Mouse (Mus musculus) lung, adult 18-20 months (tissue): ENCODE measurements at regions not wholly inside any gene's neighbourhood (a gene's known extent, or its start where the extent isn't known, plus 50 kb on each side); places are given as distances from the start of the nearest gene placed in this dataset.

Experiments used
- DNase-seq, 2 experiments: peaks; one replicate each; pipeline ENCODE4 v3.0.0; 2022; ENCODE audit warnings: mixed read lengths in 2 of 2

DNA sequence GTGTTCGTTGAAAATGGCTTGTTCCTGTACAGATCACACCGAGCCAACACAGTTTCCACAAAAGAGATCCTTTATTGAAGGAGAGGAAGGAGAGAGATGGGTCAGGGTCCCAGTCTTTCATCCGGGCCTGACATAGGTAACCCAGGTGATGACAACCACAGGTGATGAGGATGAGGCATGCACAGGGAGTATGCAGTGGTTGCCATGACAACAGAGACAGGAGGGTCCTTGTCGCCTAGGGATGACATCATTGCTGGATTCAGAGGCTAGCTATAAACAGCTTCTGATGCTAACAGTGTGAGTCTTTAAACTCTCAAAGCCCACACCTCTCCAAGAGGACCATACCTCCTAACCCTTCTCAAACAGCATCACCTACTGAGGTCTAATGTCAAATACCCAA is 327.0 kb upstream of the Prox1 start:
- DNase-seq, result no peak

- DNase-seq, result no peak
These were observed 325.4 kb upstream of the Prox1 start for GRCm38 (mm10) chr1:190495741-190496520.

DNA sequence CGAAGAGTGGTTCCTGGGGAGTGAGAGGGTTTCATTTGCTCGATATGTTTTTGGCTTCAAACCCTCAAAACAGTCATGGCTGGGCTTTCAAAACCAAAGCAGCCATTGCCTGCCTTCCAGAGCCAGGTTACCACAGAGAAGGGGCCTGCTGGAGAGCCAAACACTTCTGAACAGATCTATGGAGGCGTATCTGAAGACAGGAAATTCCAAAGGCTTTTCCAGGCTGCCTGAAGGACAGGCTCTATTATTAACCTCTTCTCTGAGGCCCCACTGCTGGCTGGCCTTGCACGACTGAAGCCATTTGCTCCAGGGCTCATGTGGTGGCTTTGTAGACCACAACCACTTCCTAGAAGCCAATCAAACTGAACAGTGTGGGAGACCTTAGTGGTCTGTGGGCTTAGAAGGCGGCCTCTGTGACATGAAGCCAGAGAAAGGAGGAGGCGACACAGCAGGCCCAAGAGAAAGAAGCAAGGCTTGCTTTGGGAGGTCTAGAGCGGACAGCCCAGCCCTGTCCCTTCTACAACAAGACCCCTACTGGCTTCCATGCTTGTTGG is 316.1 kb upstream of the Prox1 start:
- no peak for DNase-seq

DNA sequence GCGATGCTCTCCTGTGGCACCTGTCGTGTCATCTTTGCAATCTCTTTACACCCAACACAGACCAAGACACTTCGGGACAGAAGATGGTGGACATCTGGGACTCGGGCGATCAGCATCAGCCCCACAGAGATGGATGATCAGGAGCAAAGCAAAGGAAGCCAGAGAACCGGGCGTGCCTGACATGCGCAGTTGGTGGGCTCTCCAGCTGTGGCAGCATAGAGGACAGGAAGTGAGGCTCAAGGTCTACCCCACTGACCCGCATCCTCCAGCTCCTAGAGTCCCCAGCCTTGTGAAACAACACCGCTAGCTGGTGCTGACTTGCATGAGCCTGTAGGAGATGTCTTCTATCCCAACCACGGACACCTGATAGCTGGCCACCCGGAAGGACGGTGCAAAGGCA is 312.9 kb upstream of the Prox1 start:
- DNase-seq, result no peak

GRCm38 (mm10) chr1:190481071-190481470 is 310.6 kb upstream of the Prox1 start:
- DNase-seq, result no peak

DNA sequence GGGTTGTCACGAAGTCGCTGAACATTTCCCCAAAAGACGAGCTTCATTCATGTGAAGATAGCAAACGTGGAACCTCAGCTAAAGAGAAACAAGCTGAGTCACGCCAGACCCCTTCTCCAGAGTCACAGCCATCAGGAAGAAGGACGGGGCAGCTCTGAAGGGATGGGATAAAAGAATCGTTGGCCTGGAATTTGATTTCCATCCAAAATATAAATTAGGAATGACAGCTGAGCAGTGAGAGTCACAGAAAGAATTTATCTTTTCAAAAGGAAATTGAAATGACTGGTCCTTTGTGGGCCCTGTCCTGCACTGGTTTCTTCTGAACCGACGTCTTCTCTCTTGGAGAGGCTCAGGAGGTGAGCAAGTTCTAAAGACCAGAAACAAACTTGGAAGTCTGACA is 310.1 kb upstream of the Prox1 start:
- no peak for DNase-seq

DNA sequence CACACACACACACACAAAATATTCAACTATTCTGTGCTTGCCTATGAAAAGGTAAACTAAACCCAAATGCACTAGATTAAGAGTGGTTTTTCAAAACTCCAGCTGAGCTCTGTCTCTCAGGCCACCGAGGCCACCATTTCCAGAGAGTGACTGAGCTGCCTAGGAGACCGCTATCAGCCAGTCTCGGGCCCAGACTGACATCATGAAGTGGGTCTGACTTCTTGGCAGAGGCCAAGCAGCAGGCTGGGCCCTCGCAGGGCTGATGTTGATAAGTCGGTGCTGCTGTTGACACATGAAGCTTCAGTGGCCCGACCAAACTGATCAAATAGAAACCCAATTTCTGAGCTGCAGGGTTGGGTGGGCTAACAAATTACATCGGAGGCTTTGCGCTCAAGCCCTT is 302.2 kb upstream of the Prox1 start:
- DNase-seq, result no peak

- no peak for DNase-seq
These were observed 299.8 kb upstream of the Prox1 start for GRCm38 (mm10) chr1:190470336-190470735.

DNA sequence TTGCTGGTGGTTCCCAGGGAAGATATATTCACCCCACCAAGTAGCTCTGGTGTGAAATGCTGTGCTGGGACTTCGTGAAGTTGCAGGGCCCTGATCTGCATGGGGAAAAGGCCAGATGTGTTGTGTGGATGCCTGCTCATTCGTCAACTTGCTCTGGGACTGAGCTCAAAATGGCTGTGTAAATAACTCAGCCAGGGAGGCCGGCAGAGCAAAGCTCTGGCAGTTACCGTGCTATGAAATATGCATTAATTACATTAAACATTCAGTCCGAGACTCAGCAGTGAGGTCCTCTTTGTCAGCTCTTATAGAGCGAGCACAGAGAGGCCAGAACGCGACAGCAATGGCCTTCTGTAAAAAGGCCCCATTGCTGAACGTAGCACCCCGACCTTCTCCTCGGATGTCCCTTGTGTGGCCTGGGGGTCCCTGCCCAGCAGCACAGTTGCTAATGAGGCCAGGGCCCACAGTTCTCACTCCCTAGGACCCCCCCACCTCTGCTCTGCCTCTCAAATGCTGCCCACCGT is 287.1 kb upstream of the Prox1 start:
- DNase-seq, result no peak

- no peak for DNase-seq
These were observed 283.0 kb upstream of the Prox1 start for GRCm38 (mm10) chr1:190453549-190453948.

DNA sequence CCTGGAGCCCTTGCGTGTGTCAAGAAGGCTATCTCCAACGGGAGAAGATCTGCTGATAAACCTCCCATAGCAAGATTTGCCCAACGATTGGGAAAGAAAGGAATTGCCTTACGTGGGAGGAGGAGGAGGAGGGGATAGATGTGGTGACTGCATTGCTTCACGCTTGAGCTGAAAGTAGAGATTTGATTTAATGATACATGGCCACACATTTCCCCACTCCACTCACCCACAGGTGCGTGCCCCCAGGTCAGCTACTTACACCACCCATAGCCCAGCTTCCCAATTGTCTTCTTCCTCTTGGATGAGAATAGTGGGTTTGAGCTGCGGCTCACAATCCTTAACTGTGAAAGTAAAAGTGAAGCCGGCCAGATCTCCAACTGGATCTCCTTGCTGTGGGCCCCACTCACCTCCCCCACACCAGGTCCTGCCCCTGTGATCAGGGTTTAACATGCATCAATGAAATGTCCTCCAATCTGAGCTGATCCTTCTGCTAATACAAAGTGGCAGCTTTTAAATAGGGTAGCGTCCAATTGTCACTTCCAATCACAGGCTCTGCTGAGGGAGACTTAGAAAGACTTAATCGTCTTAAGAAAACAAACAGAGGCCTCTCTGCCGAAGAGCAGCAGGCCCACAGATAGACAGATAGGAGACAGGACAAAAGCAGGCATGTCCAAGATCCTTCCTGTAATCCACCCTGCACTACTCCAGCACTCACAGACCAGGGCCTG is 281.8 kb upstream of the Prox1 start:
- DNase-seq, result no peak

- DNase-seq, result no peak
These were observed 277.7 kb upstream of the Prox1 start for GRCm38 (mm10) chr1:190448263-190448662.

DNA sequence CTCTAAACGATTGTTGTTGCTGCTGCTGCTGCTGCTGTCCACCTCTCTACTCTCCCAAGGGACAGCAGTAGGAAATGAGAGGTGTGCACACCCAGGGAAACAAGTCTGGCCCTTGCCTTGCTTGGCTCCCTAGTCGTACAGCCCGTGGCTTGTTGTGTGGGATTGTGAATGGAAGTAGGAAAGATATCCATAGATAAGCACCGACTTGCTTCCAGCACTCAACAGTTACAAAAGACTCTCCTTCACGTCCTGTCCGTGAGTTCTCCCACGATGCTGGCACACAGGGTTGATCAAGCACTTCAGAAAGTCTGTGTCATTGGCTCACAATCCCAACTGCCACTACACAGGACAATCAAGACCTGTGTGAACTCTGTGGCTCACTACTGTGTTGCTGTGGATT is 276.7 kb upstream of the Prox1 start:
- no peak for DNase-seq

DNA sequence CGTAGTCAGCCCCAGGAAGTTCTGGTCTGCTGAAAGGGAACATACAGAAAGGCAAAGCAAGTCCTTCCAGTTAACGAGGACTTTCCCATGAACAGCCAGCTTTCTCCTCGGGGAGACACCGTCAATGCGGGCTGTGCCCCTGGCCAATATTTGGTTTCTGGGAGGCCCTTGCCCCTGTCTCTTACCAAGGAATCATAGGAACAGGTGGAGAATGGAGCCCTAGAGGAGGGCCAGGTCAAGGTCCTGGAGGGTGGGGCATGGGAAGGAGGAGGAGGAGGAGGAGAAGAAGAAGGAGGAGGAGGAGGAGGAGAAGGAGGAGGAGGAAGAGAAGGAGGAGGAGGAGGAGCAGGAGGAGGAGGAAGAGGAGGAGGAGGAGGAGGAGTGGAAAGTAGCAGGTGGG is 276.2 kb upstream of the Prox1 start:
- no peak for DNase-seq

DNA sequence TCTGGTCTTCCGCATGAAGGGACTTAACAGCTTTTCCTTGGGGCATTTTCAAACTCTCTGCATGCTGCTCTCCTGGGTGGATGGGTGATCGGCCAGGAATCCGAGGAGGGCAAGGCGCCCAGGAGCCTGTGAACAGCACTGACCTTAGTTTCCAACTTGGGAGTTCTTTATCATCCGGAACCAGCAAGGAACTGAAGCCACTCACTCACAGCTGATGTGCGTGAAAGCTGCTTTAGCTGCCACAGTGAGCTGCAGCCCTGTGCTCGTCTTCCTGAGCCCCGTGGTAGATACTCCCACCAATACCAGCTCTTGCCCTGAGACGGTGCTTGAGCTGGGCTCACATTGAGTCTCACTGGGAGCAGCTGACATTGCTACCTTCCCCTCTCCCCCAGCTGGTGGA is 273.9 kb upstream of the Prox1 start:
- no peak for DNase-seq

DNA sequence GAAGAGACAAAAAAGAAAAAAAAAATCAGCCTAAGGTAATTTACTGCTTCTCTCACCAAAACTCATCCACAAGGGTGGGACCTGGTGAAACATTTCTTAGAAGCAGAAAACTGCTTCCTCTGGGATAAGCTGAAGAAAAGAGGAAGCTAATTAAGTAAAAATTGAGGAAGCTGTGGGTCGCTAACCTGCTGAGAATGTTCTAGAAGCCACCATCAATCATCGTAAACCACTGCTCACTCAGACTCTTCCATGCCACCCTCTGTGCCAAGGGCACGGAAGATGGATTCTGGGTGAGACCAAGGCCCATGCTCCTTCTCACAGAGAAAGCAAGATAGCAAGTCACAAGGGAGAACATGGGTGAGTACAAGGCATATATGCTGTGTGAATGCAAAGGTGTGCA is 272.7 kb upstream of the Prox1 start:
- no peak for DNase-seq

GRCm38 (mm10) chr1:190442166-190442565 is 271.7 kb upstream of the Prox1 start:
- no peak for DNase-seq

DNA sequence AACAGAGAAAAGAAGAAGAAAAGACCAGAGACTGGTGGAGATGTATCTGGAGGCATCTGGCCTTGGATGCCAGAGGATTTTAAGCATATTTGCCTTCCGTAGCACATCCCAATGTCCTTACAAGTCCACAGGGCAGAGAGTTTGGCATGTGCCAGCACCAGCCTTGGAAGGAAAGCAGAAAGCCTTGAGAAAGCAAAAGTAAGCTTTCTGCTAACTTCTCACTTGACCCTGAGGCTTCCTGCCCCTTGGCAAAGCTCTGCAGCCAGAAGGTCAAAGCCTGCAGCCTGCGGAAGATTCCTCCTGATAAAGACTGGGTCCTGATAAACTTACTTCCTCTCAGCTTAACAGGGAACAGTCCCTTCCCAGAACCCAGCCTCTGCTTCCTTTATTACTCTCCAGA is 268.3 kb upstream of the Prox1 start:
- DNase-seq, result no peak

- no peak for DNase-seq
These were observed 252.4 kb upstream of the Prox1 start for GRCm38 (mm10) chr1:190422874-190423273.

DNA sequence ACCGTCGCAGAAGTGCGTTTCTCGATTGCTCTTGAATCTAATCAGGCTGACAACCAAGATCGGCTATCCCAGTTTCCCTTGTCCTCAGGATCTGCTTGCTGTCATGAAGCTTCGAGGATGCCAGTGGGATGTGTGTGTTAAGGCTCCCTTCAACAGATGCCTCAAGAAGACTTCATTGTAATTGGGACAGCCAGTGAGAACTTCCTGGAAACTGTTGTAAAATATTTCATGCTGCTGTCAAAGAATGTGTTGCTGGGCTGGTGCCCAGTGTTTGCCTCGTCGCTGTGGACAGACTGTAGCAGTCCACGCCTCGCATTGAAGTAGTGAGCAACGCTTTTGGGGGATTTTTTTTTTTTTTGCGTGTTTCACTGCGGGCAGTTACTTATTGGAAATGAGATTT is 249.2 kb upstream of the Prox1 start:
- DNase-seq, result peak in 1 of 2 experiments; percentile 4

DNA sequence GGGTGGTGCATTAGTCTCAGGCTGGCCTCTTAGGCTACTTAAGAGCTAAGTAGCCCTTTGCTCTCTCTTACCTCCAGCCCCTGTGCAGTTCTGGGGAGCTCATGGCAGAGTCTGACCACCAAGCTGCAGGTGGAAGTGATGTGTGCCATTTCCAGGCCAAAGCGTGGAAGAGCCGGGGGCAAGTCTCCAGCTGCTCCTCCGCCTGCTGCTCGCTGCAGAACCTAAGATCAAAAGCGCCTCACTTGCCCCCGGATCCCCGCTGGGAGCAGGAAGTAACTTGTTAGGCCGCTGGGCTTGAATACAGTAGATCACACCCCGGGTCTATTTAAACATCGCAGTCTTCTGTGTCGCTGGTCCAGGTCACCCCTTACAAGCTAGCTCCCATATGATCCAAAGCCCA is 246.8 kb upstream of the Prox1 start:
- DNase-seq, result no peak

GRCm38 (mm10) chr1:190411756-190412155 is 241.2 kb upstream of the Prox1 start:
- DNase-seq, result no peak

DNA sequence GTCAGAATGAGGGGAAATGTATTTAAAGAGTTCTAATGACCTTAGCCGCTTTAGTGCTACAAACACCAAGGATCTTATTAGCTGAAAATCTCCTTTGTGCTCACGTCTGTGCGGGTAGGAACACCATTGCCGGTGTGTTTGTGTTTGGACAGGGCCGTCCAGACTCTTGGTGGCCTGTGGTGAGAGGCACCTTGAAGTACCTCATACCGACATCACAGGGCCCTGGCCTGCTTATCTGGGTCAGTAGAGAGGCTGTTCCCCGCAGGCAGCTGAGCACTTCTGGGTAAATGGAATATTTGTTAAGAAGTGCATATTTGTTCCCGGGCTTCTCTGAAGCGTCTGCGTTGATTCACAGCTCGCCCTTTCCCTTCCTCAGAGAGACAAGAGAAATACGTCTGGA is 232.8 kb upstream of the Prox1 start:
- peak in 1 of 2 experiments; percentile 13 for DNase-seq

DNA sequence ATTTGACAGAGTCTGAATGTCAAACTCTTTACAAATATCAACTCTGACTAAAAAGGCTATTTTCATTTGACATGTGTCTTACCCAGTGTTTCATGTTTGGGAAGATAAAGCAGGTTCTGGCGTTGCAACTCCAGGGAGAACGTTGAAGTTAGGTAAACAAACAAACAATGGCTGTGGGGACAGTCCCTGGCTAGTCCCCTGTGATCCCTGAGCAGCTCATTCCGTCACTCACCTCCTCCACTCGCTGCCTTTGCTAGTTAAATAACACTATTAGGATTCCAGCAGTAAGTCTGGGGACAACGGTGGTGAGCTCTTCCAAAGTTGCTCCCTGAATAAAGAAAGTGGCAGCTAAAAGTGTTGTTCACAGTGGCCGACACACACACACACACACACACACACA is 227.8 kb upstream of the Prox1 start:
- DNase-seq, result no peak
